Mouse (Mus musculus) naive thymus-derived CD4-positive, alpha-beta T cell, adult 2 months (primary cell): ENCODE data around the gene Grb10.

Experiments
- DNase-seq: peaks from one replicate; pipeline ENCODE4 v3.0.0-alpha.2; 2011; ENCODE audit warnings: low read depth

The Grb10 gene

DNA sequence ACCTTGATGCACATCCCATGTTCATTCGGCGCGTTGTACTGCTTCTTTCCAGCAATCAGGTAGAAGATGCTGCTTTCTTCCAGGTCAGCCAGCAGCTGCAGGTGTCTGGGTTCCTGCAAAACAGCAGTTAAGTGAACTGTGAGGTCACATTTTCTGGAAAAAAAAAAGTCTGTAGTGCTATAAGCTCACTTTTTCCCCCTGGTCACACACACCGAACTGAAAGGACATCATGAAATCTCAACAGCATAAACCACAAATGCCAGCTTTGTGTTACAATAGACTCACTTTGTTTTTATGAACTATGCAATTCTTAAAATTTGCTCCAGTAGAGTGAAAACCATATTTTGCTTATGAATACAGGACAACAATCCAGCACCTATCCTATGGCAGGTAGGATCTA lies 93.7 kb downstream of the Grb10 start:
- no peak for DNase-seq

DNA sequence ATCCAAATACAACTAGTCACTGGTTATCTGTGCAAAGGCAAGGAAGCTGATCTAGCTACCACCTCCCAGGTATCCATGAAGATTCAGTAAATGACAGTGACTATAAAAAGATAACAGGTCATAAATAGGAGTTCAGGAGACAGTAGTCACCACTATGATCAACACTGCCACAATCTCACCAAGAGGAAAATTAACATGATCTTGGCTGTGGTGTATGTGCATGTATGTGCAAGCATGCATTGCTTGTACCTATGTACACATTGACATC lies 94.5 kb downstream of the Grb10 start:
- DNase-seq = no peak

DNA sequence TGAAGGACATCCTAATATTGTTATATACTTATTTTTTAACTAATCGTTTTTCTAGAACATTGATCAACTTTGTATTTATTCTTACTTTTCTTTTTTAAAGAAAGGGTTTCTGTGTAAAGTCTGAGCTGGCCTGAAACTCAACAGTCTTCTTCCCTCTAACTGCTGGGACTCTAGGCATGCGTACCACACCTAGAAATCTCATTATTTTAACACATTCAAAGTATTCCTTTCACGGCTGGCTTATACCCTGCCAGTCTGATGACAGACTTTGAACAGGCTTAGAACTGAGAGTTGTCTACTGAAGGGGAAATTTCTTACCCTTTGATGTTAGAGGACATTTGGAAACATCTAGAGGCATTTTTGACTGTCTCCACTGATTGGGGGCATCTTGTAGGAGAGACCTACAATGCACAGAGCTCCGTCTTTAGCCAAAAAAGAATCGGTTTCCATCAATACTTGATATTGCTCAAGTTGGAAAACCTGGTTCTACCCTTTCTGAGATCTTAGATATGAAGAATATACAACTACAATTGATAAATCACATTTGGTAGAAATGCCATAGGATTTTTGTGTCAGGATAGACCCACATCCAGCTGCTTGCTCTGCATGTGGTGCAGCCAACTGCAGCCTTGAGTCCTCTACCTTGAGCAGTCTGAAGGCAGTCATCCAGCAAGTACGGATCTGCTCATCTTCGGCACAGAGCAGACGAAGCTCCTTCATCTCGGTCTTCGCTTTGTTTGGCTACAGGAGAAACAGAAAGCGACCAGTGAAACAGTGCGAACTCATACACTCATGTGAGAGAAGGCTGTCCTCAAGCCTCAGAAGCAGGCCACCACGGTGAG lies 95.0 kb downstream of the Grb10 start:
- DNase-seq = no peak

DNA sequence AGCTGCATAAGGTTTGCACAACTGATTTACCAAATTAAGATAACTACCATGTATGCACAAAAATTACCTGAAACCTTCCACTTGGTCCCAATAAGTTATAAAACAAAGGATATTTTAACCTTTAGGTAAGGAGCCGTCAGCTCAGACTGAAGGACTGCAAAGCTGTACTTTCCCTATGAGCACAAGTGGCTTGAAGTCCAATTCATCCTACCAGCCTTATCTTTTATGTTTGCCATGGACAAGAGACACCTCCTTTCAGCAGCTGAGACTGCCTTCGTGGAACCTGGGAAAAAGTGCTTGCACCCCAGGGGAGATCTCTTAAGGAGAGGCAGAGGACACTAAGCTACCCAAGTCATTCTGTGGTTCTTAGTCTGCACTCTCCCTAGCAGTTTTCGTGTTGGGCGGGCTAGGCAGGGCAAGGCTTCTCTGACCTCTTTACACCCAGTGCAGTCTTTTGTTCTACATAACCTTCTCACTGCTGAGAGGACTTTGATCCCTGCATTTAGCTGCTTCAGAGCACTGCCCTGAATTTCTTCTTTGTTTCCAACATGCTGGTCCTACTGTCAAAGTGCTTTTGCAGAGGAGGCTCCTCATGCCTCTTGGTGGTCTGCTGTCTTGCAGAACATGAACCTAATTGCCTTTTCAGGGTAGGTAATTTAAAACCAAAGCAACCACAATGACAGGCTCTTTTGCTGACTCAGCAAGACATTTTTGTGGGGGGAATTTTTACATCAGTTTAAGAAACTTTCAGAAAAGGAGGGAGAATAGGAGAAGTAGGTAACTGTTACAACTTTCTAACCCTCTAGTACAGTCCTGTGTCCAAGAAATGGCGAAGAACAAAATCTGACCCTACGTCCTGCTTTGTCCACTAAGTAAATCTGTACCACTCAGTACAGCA lies 95.9 kb downstream of the Grb10 start:
- no peak for DNase-seq

DNA sequence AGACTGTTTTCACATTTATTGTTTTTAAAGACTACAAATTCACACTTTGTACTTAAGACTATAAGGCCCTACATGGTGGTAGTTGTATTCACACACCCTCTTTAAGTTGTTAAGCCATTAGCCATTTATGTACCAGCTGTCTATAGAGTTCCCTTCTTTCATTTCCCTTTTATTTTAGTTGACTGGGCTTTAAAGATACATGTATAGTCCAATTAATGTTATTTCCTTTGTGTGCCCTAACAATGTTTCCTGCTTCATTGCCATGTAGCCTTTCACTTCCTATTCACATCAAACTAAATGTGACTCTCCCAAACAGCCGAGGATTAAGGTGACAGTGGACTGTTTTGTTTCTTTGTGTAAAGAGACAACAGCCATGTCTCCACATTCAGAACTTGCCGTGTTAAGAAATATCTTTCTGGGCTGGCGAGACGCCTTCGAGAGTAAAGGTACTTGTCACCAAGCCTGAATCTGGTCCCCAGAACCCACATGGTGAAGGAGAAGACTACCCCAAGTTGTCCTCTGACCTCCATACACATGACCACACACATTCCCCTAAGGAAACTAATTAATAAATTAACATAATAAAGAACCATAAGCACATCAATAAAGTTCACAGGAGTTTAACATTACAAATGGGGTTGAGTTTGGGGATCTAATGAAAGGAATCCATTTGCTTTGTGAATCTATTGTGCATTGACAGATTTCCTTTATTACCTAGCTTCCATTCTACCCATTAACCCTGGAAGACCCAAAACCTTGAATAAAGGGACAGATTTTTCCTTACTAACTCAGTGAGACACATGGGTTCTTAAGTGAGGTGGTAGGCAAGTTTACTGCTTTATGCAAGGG lies 97.4 kb downstream of the Grb10 start:
- DNase-seq = no peak

DNA sequence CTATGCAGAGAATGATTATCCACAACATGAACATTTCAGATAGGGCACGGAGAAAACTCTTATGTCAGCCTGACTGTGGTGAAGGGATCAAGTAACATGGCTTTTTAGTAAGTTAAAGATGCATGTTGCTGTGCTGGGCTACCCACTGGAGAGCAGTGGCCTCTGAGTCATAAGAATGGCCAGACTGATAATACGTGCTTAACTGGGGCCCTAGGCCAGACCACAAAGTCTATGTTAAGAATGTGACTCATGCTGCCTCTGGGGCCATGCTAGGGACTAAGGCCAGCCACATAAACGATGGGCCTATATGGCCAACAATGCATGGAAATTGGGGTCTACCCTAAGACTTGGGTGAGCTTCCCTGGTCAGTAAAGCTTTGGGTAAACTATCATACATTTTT lies 98.9 kb downstream of the Grb10 start:
- no peak for DNase-seq

DNA sequence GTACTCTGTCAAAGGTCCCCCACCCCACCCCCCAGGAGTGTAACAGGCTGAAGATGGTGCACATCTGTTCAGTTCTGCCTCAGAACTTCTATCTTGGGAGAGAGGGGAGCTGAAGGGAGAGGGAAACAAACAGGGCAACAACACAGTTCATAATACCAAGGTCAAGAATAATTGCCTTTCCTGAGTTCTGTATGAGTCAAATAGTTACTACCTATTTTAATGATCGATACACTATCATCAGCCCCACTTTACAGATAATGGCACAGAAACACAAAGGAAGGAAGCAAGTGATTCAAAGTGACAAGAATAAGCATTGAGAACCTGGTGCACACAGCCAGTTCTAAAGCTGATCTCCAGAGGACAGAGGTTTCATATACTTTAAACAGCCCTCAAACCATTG lies 99.9 kb downstream of the Grb10 start:
- no peak for DNase-seq

DNA sequence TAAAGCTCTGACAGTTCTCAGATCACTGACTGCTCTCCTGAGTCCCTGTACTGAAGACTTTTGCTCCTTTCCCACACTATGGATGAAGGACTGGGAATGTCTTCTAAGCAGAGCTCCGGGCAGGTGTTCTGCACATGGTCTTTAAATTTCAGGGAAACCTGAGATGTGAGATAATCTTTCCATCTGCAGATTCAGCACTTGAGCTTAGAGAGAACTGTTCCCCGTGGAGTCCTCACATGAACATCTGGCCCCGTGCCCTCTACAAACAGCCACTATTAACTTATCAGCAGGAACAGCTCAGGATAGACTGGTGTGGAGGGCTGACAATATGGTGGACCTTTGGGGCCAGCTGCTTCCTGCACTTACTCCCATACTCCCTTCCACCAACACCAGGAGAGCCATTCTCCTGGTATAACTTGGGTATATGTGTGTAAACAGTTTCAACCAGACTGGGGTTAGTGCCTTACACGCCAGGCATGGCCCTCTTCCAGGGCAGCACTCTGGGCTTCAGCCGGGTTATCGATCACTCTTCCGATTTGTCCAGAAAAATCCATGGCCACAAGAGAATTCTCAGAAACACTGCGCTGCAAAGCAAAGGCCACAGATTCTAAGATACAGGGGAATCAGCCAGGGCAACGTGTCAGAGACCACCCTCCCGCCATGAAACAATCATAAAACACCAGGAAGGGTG lies 101.0 kb downstream of the Grb10 start:
- DNase-seq = no peak

DNA sequence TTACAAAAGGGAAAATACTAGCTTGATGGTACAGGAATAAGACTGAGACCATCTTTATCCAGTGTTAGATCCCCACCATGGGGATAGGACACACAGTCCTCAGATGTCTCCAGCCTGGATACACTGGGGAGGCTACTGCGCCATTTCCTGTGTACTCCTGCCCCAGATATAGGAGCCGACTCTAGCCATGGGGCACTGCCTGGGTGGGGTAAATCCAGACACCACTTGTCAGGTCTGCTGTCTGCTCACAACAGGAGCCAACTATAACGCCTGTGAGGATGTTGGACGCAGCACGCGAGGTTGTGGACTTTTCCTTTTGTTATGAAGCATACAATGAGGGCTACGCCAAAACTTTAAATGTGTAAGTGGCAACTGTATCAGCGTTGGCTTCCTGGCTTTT lies 103.7 kb downstream of the Grb10 start:
- DNase-seq = no peak

DNA sequence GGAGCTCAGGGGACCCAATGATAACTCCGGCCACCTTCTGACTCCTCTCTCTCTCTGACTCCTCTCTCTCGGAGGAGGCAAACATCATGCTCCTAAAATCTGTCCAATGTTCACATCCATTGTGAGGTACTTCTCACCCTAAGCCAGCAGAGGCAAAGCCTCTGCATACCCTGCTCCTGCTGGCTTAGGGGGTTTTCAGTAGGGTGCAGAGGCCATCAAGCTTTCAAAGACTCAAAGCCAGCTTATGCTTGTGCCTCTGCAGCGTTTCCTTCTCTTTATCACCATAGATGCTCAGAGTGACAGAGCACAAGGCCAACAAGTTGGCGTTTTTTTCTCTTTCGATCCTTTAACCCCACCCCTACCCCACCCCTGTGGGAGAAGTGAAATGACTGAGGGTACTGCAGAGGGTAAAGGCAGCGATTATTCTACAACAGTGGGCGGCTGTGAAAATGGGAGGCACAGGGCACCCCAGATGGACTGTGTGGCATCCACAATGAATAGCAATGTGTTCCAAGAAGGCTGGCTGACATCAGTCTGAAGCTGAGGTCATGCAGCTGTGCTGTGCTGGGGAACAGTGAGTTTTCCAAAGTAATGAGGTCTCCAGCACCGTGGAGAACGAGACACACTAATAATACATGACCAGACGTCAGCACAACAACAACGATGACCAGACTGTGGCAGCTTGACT lies 106.2 kb downstream of the Grb10 start:
- no peak for DNase-seq

DNA sequence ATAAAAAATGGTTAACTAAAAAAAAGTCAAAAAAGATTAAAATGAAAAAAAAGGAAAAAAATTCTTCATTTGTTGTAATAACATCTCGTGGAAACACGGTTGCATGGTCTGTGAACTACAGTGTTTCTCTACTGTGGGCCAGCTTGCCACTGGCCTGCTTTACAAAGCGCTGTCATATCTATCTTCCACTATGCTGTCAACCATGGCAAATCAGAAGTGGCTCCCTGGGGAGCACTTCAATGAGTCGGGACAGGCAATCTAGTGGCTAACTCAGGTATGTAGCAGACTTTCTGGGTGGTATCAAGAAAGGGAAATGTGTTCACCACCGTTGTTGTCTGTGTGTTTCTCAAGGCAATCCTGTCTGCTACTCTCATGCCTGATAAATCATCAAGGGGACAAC lies 106.8 kb downstream of the Grb10 start:
- DNase-seq = no peak

DNA sequence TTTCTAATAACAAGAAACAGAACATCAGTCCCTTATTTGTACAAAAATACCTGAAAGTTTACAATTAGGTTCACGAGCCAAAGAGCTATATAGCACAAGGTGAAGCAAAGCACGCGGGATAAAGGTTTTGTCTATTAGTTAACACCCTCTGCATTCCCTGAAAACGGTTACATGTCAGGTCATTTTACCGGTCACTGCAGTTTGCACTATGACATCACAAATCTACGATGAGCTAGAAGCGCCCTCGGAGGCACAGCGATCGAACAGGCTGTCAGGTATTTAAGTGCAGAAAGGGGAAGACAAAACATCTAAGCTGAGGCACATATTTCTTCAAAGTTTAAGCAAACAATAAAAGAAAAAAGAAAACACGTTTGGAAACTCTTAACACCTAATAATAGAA lies 108.0 kb downstream of the Grb10 start:
- no peak for DNase-seq

DNA sequence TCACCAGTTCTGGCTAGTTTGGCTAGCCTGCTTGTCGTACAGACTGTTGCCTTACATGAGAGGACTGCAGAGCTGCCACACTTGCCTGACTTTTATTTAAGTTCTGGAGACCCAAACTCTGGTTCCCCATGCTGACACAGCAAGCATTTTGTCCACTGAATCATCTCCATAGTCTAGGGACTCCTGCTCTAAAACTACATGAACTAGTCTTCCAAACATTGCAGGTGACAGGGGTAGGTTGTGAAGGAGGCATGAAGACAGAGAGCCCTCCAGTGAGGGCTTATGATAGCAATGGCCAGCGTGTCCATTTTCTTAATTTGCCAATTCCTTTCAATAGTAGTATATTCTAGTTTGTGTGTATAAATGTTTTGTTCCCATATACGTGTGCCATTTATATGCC lies 109.4 kb downstream of the Grb10 start:
- no peak for DNase-seq

DNA sequence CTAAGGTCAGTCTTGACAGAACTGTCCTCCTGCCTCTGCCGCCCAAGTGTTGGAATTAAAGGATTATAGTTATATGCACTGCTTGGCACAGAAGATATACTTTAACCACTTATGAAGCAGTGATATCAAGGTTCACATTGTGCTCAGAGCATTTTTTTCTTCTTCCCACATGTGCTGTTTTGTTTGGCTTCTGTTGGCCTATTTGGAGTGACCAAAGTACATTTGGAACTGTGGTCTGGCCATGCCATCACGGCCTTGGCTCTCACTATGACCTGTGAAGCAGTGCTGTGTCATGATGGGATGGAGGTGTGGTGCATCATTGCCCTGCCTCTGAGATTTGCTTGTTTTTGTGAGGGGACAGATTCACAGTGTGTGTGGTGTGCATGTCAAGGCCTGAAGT lies 109.9 kb downstream of the Grb10 start:
- no peak for DNase-seq

DNA sequence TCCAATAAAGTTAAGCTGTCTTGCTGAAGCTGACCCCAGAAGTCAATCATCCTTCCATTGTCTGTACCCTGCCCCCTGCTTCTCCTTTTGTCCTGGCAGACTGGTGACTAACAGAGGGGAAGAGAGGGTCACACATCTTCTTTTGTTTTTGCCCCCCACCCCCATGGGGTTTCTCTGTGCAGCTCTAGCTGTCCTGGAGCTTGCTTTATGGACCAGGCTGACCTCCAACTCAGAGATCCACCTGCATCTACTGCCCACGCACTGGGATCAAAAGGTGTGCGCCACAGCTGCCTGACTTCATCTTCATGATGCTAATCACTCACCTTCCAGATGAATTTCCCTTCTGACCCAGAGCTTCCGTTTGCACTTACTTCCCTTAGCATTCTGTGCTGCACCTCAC lies 114.6 kb downstream of the Grb10 start:
- DNase-seq = no peak

DNA sequence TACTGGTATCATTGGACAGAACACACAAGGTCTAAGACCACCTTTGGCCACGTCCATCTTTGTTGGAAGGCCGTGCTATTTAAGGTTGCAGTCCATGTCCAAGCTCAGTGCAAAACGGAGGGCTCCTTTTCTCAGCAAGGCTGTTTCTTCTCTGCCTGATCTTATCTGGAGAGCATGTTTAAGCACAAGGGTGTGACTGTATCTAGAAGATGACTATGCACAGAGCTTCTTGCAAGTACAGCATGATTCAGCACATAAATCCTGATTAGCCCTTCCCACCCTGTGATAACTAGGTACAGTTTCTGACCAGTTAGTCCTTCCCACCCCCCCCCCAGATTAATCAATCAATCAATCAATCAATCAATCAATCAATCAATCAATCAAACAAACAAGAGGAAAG lies 115.1 kb downstream of the Grb10 start:
- DNase-seq = no peak

DNA sequence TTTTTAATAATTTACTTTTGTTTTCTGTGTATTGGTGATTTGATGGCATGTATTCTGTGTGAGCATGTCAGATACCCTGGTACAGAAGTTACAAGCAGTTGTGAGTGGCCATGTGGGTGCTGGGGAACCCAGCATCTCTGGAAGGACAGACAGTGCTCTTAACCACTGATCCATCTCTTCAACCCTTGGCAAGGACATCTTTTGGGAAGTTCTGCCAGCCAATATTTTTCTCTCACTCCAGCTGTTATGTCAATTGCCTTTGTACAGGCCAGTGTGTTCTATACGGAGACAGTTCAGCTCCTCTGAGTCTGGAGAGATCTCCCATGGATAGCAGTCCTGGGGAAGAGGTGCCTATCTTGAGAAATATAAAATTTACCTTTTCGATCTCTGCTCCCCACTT lies 116.4 kb downstream of the Grb10 start:
- DNase-seq = no peak

DNA sequence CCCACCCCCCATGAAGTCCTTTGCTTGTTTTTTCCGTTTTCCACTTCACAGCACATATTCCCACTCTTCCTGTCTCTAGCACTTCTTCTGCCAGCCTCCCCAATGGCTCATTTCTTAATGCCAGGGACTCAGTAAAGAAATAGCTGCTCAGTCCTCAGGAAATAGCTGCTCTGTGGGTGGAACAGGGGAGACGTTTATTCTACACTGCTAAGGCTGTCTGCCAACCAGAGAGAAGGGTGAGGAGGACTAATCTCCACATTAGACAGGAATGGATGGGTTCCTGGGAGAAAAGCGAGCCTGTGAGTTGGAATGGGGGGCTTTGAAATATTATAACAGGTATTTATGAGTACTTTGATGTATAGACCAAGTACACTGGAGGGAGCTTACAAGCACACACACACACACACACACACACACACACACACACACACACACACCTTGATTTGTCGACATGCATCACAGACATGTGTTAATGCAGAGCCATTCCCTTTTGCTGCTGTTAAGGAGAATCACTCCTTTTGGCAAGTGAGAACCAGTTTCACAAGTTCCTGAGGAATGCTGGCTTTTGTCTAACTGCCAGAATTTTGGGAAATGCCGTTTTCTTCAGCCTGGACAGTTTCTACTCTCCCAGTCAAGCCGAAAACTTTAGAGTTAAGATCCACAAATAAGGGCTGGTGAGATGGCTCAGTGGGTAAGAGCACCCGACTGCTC lies 130.6 kb downstream of the Grb10 start:
- DNase-seq = no peak

DNA sequence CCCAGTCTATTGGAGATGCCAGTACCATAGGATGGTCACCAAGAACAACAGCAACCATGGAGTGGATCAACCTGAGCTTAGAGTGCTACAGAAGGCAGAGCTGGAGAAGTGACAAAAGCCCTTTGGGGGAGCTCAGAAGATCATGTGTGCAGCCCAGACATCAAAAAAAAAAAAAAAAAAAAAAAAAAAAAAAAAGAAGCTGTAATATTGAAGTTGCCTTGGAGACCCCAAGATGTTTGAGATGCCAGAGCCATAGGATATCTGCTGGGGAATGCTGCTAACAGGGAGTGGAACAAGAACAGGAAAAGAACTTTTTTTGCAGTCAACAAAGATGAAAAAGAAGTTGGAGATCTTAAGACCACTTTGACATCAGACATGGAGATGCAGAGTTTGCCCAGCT lies 133.0 kb downstream of the Grb10 start:
- no peak for DNase-seq

DNA sequence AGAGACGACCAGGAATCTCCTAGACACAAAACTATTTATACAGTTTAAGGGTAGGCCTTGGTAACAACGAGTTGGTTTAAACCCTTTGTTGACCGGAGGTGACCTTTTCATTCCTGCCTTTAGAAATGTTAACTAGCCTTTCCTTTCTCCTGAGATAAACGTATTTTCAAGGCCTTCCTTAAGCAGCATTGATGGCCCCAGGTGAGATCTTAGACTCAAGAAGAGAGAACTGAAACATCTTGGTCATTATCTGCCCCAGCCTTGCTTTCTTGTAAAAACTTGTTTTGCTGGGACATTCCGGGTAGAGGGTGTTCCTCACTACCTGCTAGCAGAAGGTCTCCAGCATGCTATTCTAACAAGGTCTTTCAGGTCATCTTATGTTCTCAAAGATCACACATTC lies 133.5 kb downstream of the Grb10 start:
- DNase-seq = no peak

DNA sequence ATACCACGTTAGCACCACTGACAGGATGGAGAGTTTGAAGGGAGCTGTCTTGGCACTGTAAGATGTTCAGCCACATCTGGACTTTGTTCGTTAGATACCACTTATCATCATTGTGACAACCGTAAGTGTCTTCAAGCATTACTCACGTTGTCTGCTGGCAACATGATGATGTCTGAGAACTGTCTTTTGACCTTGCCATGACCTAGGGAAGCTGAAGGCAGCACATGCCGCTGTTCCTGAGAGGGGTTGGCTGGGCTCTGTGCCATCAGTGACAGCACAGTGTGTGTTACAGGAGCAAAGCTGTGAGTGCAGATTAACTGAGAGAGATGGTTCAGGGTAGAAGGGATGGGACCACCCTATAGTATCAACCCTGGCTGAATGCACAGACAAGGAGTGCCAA lies 137.0 kb downstream of the Grb10 start:
- no peak for DNase-seq
